ENCODE assay signal across 18 mouse cellular contexts in genomic region chr7:132889691-132890090, GRCm38 (mm10).
"Had no signal": no experiment of that assay in that cellular context is flagged by ENCODE, and none has a peak within 500 bp of the region (broad histone marks: within the 10 kb centered on the region; RNA-seq: fewer than 3 reads in every experiment).

No protein-coding gene starts in this region.

- DNase-seq: kidney, postnatal 10 days; kidney, postnatal 36 days; layer of hippocampus, postnatal 36 days; liver, embryonic 13.5 days; lung, adult 2 months; lung, postnatal 14 days; lung, postnatal 4 days; midbrain, embryonic 14.5 days; retina, postnatal 1 day; right cerebral cortex, postnatal 25 days; spleen, adult 18-20 months; thymus, adult 2 months; thymus, postnatal 14 days; thymus, postnatal 4 days had no signal

- H3K4me1 ChIP-seq: stomach, embryonic 15.5 days had no signal

- H3K9ac ChIP-seq: kidney, embryonic 15.5 days; liver, embryonic 13.5 days; stomach, embryonic 15.5 days had no signal

- H3K9me3 ChIP-seq: kidney, embryonic 15.5 days; liver, embryonic 13.5 days; stomach, embryonic 15.5 days had no signal

- H3K27ac ChIP-seq: kidney, embryonic 15.5 days; left cerebral cortex, adult 2 months; liver, embryonic 13.5 days; stomach, embryonic 15.5 days had no signal

- H3K4me2 ChIP-seq: kidney, embryonic 15.5 days; liver, embryonic 13.5 days; midbrain, embryonic 11.5 days; stomach, embryonic 15.5 days had no signal

- H3K27me3 ChIP-seq: kidney, embryonic 15.5 days; liver, embryonic 13.5 days; stomach, embryonic 15.5 days had no signal

- H3K4me3 ChIP-seq: kidney, embryonic 15.5 days; left cerebral cortex, adult 2 months; liver, embryonic 13.5 days; stomach, embryonic 15.5 days had no signal
